Mouse (Mus musculus): Measurements from ENCODE around the gene Bbs1. TPM values are rescaled to one million over a fixed set of nuclear protein-coding genes. Genes with fewer than 3 reads are reported as not detected.
A peak's percentile ranks its signal among the peaks of the same experiment; 100 is the strongest.
"Not testable (repeated sequence)": the region's sequence is repeated elsewhere in the genome, so short reads cannot be mapped to it uniquely, and the experiment has no call there.

The Bbs1 gene
- polyA plus RNA-seq, 1 experiment from 2014 or later: 1.0 TPM

GRCm38 (mm10) chr19:4879324-4879703 is 27.1 kb downstream of the Bbs1 start:
- peak overlapping the region; percentile 95 for H3K4me2 ChIP-seq

GRCm38 (mm10) chr19:4878405-4879323 is 27.8 kb downstream of the Bbs1 start, which contains the start of gene Zdhhc24:
TSS of gene Zdhhc24 (plus strand) at chr19:4878668.
- Histone ChIP-seq H3K9ac (peak within 1 kb of the TSS; percentile 92), H3K4me1 (replicated peaks) (peaks cover 64% of the 10 kb centered on the region), H3K4me2 (peak within 1 kb of the TSS; percentile 95), H3K36me3 (replicated peaks) (peaks cover 32% of the 10 kb centered on the region), H3K27ac (replicated peaks) (peak within 1 kb of the TSS; percentile 88), H3K9me3 (replicated peaks) (no peaks in the 10 kb centered on the region), H3K4me3 (replicated peaks) (peak within 1 kb of the TSS; percentile 87), H3K27me3 (peaks cover 33% of the 10 kb centered on the region)
- ATAC-seq (ENCODE audit: insufficient read depth): peak; percentile 99
- under 1% methylated on average over 52 of the region's 52 CpGs for WGBS (ENCODE audit: insufficient replicate concordance)

More at GRCm38 (mm10) chr19:4879324-4879703, 27.1 kb downstream of the Bbs1 start:
- H3K9me3 ChIP-seq (replicated peaks): no peaks in the 10 kb centered on the region
- 46% methylated on average over 10 of the region's 10 CpGs for WGBS (ENCODE audit: insufficient replicate concordance)
- H3K4me1 ChIP-seq (replicated peaks): peaks cover 70% of the 10 kb centered on the region
- peaks cover 29% of the 10 kb centered on the region for H3K27me3 ChIP-seq
- H3K36me3 ChIP-seq (replicated peaks): peaks cover 38% of the 10 kb centered on the region
- H3K27ac ChIP-seq (replicated peaks): peak overlapping the region; percentile 88
- no peak for ATAC-seq (ENCODE audit: insufficient read depth)
- peak overlapping the region; percentile 87 for H3K4me3 ChIP-seq (replicated peaks)
- peak overlapping the region; percentile 92 for H3K9ac ChIP-seq

- Histone ChIP-seq H3K9ac (peak within 1 kb of the TSS; percentile 92), H3K4me2 (peak within 1 kb of the TSS; percentile 95), H3K27ac (replicated peaks) (peak within 1 kb of the TSS; percentile 88), H3K4me3 (replicated peaks) (peak within 1 kb of the TSS; percentile 87), H3K27me3 (peaks cover 39% of the 10 kb centered on the region), H3K36me3 (replicated peaks) (peaks cover 27% of the 10 kb centered on the region), H3K4me1 (replicated peaks) (peaks cover 56% of the 10 kb centered on the region), H3K9me3 (replicated peaks) (no peaks in the 10 kb centered on the region)
- ATAC-seq (ENCODE audit: insufficient read depth): no peak
- WGBS (ENCODE audit: insufficient replicate concordance): 8% methylated on average over 17 of the region's 17 CpGs
These were observed 28.6 kb downstream of the Bbs1 start, which contains the start of gene Actn3 for GRCm38 (mm10) chr19:4877785-4878184. TSS of gene Actn3 (minus strand) at chr19:4877909.

- H3K4me2 ChIP-seq: no peak overlapping the region
- H3K27ac ChIP-seq (replicated peaks): no peak overlapping the region
- 65% methylated on average over 3 of the region's 3 CpGs for WGBS (ENCODE audit: insufficient replicate concordance)
- no peaks in the 10 kb centered on the region for H3K9me3 ChIP-seq (replicated peaks)
- peaks cover 46% of the 10 kb centered on the region for H3K4me1 ChIP-seq (replicated peaks)
- H3K36me3 ChIP-seq (replicated peaks): peaks cover 17% of the 10 kb centered on the region
- H3K27me3 ChIP-seq: peaks cover 49% of the 10 kb centered on the region
- no peak for ATAC-seq (ENCODE audit: insufficient read depth)
- no peak overlapping the region for H3K9ac ChIP-seq
- H3K4me3 ChIP-seq (replicated peaks): no peak overlapping the region
These were observed 29.7 kb downstream of the Bbs1 start for GRCm38 (mm10) chr19:4876755-4877154.

GRCm38 (mm10) chr19:4876241-4876640 is 30.2 kb downstream of the Bbs1 start:
- Histone ChIP-seq H3K27me3 (peaks cover 49% of the 10 kb centered on the region), H3K4me1 (replicated peaks) (peaks cover 41% of the 10 kb centered on the region), H3K9me3 (replicated peaks) (no peaks in the 10 kb centered on the region), H3K27ac (replicated peaks) (no peak overlapping the region), H3K4me3 (replicated peaks) (no peak overlapping the region), H3K4me2 (no peak overlapping the region), H3K36me3 (replicated peaks) (peaks cover 12% of the 10 kb centered on the region), H3K9ac (no peak overlapping the region)
- WGBS (ENCODE audit: insufficient replicate concordance): 53% methylated on average over 4 of the region's 4 CpGs
- ATAC-seq (ENCODE audit: insufficient read depth): no peak

GRCm38 (mm10) chr19:4874613-4875012 is 31.8 kb downstream of the Bbs1 start:
- not testable (repeated sequence) for ATAC-seq (ENCODE audit: insufficient read depth); H3K4me3 ChIP-seq (replicated peaks); H3K36me3 ChIP-seq (replicated peaks); H3K4me2 ChIP-seq; H3K9ac ChIP-seq; H3K27ac ChIP-seq (replicated peaks); H3K9me3 ChIP-seq (replicated peaks)
- WGBS (ENCODE audit: insufficient replicate concordance): 76% methylated on average over 1 of the region's 1 CpGs
- peaks cover 33% of the 10 kb centered on the region for H3K4me1 ChIP-seq (replicated peaks)
- peaks cover 58% of the 10 kb centered on the region for H3K27me3 ChIP-seq

DNA sequence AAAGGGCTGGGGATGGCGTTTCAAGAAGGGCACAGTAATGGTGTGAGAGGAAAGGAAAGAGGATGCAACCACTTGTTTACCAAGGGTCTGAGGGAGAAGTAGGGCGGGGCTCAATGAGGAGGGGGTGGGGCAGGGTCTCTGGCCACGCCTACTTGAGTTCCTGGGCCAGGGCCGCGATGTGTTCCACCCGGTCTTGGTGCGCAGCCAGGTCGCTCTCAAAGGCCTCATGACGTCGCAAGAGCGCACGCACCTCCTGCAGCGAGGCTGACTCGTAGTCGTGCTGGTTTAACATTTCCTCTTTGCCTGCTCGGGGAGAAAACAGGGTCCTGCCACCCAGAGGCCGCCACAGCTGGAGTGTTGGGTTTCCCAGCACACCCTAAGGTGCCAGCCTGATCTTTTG is 41.3 kb downstream of the Bbs1 start:
- no peaks in the 10 kb centered on the region for H3K9me3 ChIP-seq (replicated peaks)
- peak overlapping the region; percentile 39 for H3K4me2 ChIP-seq
- H3K4me1 ChIP-seq (replicated peaks): peaks cover 29% of the 10 kb centered on the region
- no peak overlapping the region for H3K9ac ChIP-seq
- no peak for ATAC-seq (ENCODE audit: insufficient read depth)
- no peak overlapping the region for H3K4me3 ChIP-seq (replicated peaks)
- H3K27ac ChIP-seq (replicated peaks): no peak overlapping the region
- 5% methylated on average over 17 of the region's 17 CpGs for WGBS (ENCODE audit: insufficient replicate concordance)
- H3K36me3 ChIP-seq (replicated peaks): no peaks in the 10 kb centered on the region
- peaks cover 80% of the 10 kb centered on the region for H3K27me3 ChIP-seq

DNA sequence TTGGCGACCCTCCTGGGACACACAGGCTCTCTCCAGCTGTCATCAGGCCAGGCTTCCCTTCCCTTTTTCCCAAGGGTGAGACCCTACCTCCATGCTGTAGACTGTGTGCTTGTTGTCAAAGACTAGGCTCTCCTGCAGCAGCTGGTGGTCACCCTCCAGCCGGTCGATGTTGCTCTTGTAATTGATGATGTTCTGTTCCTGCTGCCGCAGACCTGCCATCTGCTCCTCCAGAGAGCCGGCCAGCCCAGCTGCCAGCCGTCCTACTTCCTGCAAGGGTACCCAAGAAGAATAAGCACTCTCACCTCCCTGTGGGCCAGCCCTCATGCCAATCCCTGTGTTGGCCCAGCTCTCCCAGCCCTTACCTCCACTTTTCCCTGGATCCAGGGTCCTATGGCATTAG is 43.4 kb downstream of the Bbs1 start:
- no peaks in the 10 kb centered on the region for H3K9me3 ChIP-seq (replicated peaks)
- H3K4me2 ChIP-seq: no peak overlapping the region
- H3K4me3 ChIP-seq (replicated peaks): no peak overlapping the region
- peaks cover 41% of the 10 kb centered on the region for H3K4me1 ChIP-seq (replicated peaks)
- ATAC-seq (ENCODE audit: insufficient read depth): no peak
- no peak overlapping the region for H3K27ac ChIP-seq (replicated peaks)
- H3K9ac ChIP-seq: no peak overlapping the region
- peaks cover 68% of the 10 kb centered on the region for H3K27me3 ChIP-seq
- H3K36me3 ChIP-seq (replicated peaks): no peaks in the 10 kb centered on the region
- WGBS (ENCODE audit: insufficient replicate concordance): 68% methylated on average over 6 of the region's 6 CpGs

DNA sequence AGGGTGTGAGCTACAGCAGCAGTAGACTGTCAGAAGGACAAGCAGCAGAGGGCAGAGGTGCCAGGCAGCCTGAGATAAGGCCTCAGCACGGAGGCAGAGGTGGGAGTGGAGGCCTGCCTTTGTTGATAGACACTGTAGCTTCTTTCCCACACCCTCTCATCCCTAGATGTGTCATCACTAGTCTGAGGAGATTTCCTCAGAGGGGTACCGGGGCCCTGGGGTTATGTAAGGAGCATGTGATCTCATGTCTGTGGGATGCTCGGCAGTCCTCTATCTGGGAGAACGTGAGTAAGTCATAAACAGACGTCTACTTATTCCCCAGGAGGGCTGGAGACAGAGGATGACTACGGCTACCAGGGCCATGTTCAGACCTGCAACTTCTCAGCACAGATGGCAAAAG is 47.3 kb downstream of the Bbs1 start:
- Histone ChIP-seq H3K4me3 (replicated peaks) (peak overlapping the region; percentile 41), H3K4me1 (replicated peaks) (peaks cover 59% of the 10 kb centered on the region), H3K27ac (replicated peaks) (peak overlapping the region; percentile 92), H3K4me2 (peak overlapping the region; percentile 66), H3K9me3 (replicated peaks) (no peaks in the 10 kb centered on the region), H3K9ac (peak overlapping the region; percentile 56), H3K27me3 (peaks cover 71% of the 10 kb centered on the region), H3K36me3 (replicated peaks) (no peaks in the 10 kb centered on the region)
- WGBS (ENCODE audit: insufficient replicate concordance): 28% methylated on average over 6 of the region's 6 CpGs
- peak; percentile 99 for ATAC-seq (ENCODE audit: insufficient read depth)

GRCm38 (mm10) chr19:4855951-4856350 is 50.5 kb downstream of the Bbs1 start:
- Histone ChIP-seq H3K9ac (no peak overlapping the region), H3K4me2 (peak overlapping the region; percentile 88), H3K36me3 (replicated peaks) (no peaks in the 10 kb centered on the region), H3K4me3 (replicated peaks) (peak overlapping the region; percentile 62), H3K27me3 (peaks cover 67% of the 10 kb centered on the region), H3K4me1 (replicated peaks) (peaks cover 59% of the 10 kb centered on the region), H3K27ac (replicated peaks) (no peak overlapping the region), H3K9me3 (replicated peaks) (no peaks in the 10 kb centered on the region)
- 65% methylated on average over 4 of the region's 4 CpGs for WGBS (ENCODE audit: insufficient replicate concordance)
- ATAC-seq (ENCODE audit: insufficient read depth): no peak

GRCm38 (mm10) chr19:4855470-4855820 is 51.0 kb downstream of the Bbs1 start:
- Histone ChIP-seq H3K9me3 (replicated peaks) (no peaks in the 10 kb centered on the region), H3K4me2 (peak overlapping the region; percentile 88), H3K4me1 (replicated peaks) (peaks cover 54% of the 10 kb centered on the region), H3K9ac (peak overlapping the region; percentile 57), H3K4me3 (replicated peaks) (peak overlapping the region; percentile 62), H3K27ac (replicated peaks) (no peak overlapping the region; the same call in 1 of the 2 replicates), H3K36me3 (replicated peaks) (no peaks in the 10 kb centered on the region), H3K27me3 (peaks cover 72% of the 10 kb centered on the region)
- WGBS (ENCODE audit: insufficient replicate concordance): 5% methylated on average over 14 of the region's 14 CpGs
- ATAC-seq (ENCODE audit: insufficient read depth): no peak

Data from liver, embryonic 15.5 days (tissue).